Mouse (Mus musculus): ENCODE results near the gene Serpinb12. TPM values are rescaled to one million over a fixed set of nuclear protein-coding genes. Genes with fewer than 3 reads are reported as not detected.
"Not testable (repeated sequence)": the region's sequence is repeated elsewhere in the genome, so short reads cannot be mapped to it uniquely, and the experiment has no call there.

Gene Serpinb12
- not detected in 2 replicates for polyA plus RNA-seq (2011; ENCODE audit: insufficient read length, low read depth, missing spikeins)

- no peak for TF ChIP-seq CTCF (IDR thresholded peaks at IDR 0.05; ENCODE audit: borderline replicate concordance, insufficient read depth, low read length)
- Histone ChIP-seq H3K4me3 (ENCODE audit: insufficient read depth, low read length) (no peak within 1 kb of the TSS), H3K27ac (ENCODE audit: insufficient read depth, low read length) (no peak within 1 kb of the TSS), H3K4me1 (ENCODE audit: control insufficient read depth, insufficient read depth, low read length) (no peaks in the 10 kb centered on the region)
Measured at GRCm38 (mm10) chr1:106934265-106934664, at the start of gene Serpinb12. Gene Serpinb12, plus strand, starts transcription at chr1:106934449.

GRCm38 (mm10) chr1:106895142-106895541 lies 39.1 kb upstream of the Serpinb12 start:
- not testable (repeated sequence) for H3K4me1 ChIP-seq (ENCODE audit: control insufficient read depth, insufficient read depth, low read length); H3K4me3 ChIP-seq (ENCODE audit: insufficient read depth, low read length); H3K27ac ChIP-seq (ENCODE audit: insufficient read depth, low read length)

GRCm38 (mm10) chr1:106901406-106901805 lies 32.8 kb upstream of the Serpinb12 start:
- TF ChIP-seq POLR2A (IDR thresholded peaks at IDR 0.05; ENCODE audit: low read depth, low read length) (no peak), CTCF (IDR thresholded peaks at IDR 0.05; ENCODE audit: borderline replicate concordance, insufficient read depth, low read length) (0 out of 2 replicates have a peak, but pooled peaks have one; percentile 8)
- H3K27ac ChIP-seq (ENCODE audit: insufficient read depth, low read length), result no peak overlapping the region
- H3K4me3 ChIP-seq (ENCODE audit: insufficient read depth, low read length), result no peak overlapping the region
- no peaks in the 10 kb centered on the region for H3K4me1 ChIP-seq (ENCODE audit: control insufficient read depth, insufficient read depth, low read length)

- TF ChIP-seq CTCF (IDR thresholded peaks at IDR 0.05; ENCODE audit: borderline replicate concordance, insufficient read depth, low read length), result no peak
- TF ChIP-seq POLR2A (IDR thresholded peaks at IDR 0.05; ENCODE audit: low read depth, low read length), result no peak
- H3K27ac ChIP-seq (ENCODE audit: insufficient read depth, low read length), result no peak overlapping the region
- H3K4me1 ChIP-seq (ENCODE audit: control insufficient read depth, insufficient read depth, low read length), result no peaks in the 10 kb centered on the region
- H3K4me3 ChIP-seq (ENCODE audit: insufficient read depth, low read length), result no peak overlapping the region
Measured at GRCm38 (mm10) chr1:106931954-106932353, 2.3 kb upstream of the Serpinb12 start.

- TF ChIP-seq CTCF (IDR thresholded peaks at IDR 0.05; ENCODE audit: borderline replicate concordance, insufficient read depth, low read length) (no peak), POLR2A (IDR thresholded peaks at IDR 0.05; ENCODE audit: low read depth, low read length) (no peak)
- Histone ChIP-seq H3K27ac (ENCODE audit: insufficient read depth, low read length) (no peak overlapping the region), H3K4me3 (ENCODE audit: insufficient read depth, low read length) (no peak overlapping the region), H3K4me1 (ENCODE audit: control insufficient read depth, insufficient read depth, low read length) (no peaks in the 10 kb centered on the region)
Measured at GRCm38 (mm10) chr1:106933658-106934057, 591 bp upstream of the Serpinb12 start.

- no peak overlapping the region for H3K4me3 ChIP-seq (ENCODE audit: insufficient read depth, low read length)
- H3K27ac ChIP-seq (ENCODE audit: insufficient read depth, low read length), result no peak overlapping the region
- no peaks in the 10 kb centered on the region for H3K4me1 ChIP-seq (ENCODE audit: control insufficient read depth, insufficient read depth, low read length)
- no peak for TF ChIP-seq CTCF (IDR thresholded peaks at IDR 0.05; ENCODE audit: borderline replicate concordance, insufficient read depth, low read length)
- no peak for TF ChIP-seq POLR2A (IDR thresholded peaks at IDR 0.05; ENCODE audit: low read depth, low read length)
Measured at GRCm38 (mm10) chr1:106947217-106947616, 13.0 kb downstream of the Serpinb12 start.

GRCm38 (mm10) chr1:106959981-106960380 lies 25.7 kb downstream of the Serpinb12 start:
- no peak overlapping the region for H3K27ac ChIP-seq (ENCODE audit: insufficient read depth, low read length)
- TF ChIP-seq POLR2A (IDR thresholded peaks at IDR 0.05; ENCODE audit: low read depth, low read length) (no peak), CTCF (IDR thresholded peaks at IDR 0.05; ENCODE audit: borderline replicate concordance, insufficient read depth, low read length) (no peak)
- H3K4me3 ChIP-seq (ENCODE audit: insufficient read depth, low read length), result no peak overlapping the region
- no peaks in the 10 kb centered on the region for H3K4me1 ChIP-seq (ENCODE audit: control insufficient read depth, insufficient read depth, low read length)

- H3K4me1 ChIP-seq (ENCODE audit: control insufficient read depth, insufficient read depth, low read length), result no peaks in the 10 kb centered on the region
- H3K4me3 ChIP-seq (ENCODE audit: insufficient read depth, low read length), result no peak overlapping the region
- no peak for TF ChIP-seq POLR2A (IDR thresholded peaks at IDR 0.05; ENCODE audit: low read depth, low read length)
- TF ChIP-seq CTCF (IDR thresholded peaks at IDR 0.05; ENCODE audit: borderline replicate concordance, insufficient read depth, low read length), result no peak
- H3K27ac ChIP-seq (ENCODE audit: insufficient read depth, low read length), result no peak overlapping the region
Measured at GRCm38 (mm10) chr1:106961023-106961422, 26.8 kb downstream of the Serpinb12 start.

GRCm38 (mm10) chr1:106980684-106981083 lies 46.4 kb downstream of the Serpinb12 start, which contains the start of gene Serpinb13:
Gene Serpinb13, plus strand, starts transcription at chr1:106980984.
- TF ChIP-seq POLR2A (IDR thresholded peaks at IDR 0.05; ENCODE audit: low read depth, low read length), result no peak
- no peak for TF ChIP-seq CTCF (IDR thresholded peaks at IDR 0.05; ENCODE audit: borderline replicate concordance, insufficient read depth, low read length)
- Histone ChIP-seq H3K4me3 (ENCODE audit: insufficient read depth, low read length) (no peak within 1 kb of the TSS), H3K4me1 (ENCODE audit: control insufficient read depth, insufficient read depth, low read length) (no peaks in the 10 kb centered on the region), H3K27ac (ENCODE audit: insufficient read depth, low read length) (no peak within 1 kb of the TSS)

GRCm38 (mm10) chr1:106983092-106983491 lies 48.8 kb downstream of the Serpinb12 start:
- H3K4me1 ChIP-seq (ENCODE audit: control insufficient read depth, insufficient read depth, low read length), result no peaks in the 10 kb centered on the region
- no peak overlapping the region for H3K27ac ChIP-seq (ENCODE audit: insufficient read depth, low read length)
- TF ChIP-seq POLR2A (IDR thresholded peaks at IDR 0.05; ENCODE audit: low read depth, low read length) (no peak), CTCF (IDR thresholded peaks at IDR 0.05; ENCODE audit: borderline replicate concordance, insufficient read depth, low read length) (no peak)

GRCm38 (mm10) chr1:106983865-106984264 lies 49.6 kb downstream of the Serpinb12 start:
- no peaks in the 10 kb centered on the region for H3K4me1 ChIP-seq (ENCODE audit: control insufficient read depth, insufficient read depth, low read length)
- TF ChIP-seq POLR2A (IDR thresholded peaks at IDR 0.05; ENCODE audit: low read depth, low read length) (no peak), CTCF (IDR thresholded peaks at IDR 0.05; ENCODE audit: borderline replicate concordance, insufficient read depth, low read length) (no peak)
- no peak overlapping the region for H3K4me3 ChIP-seq (ENCODE audit: insufficient read depth, low read length)
- no peak overlapping the region for H3K27ac ChIP-seq (ENCODE audit: insufficient read depth, low read length)

More at GRCm38 (mm10) chr1:106983092-106983491, 48.8 kb downstream of the Serpinb12 start:
- no peak overlapping the region for H3K4me3 ChIP-seq (ENCODE audit: insufficient read depth, low read length)
